Mouse (Mus musculus) kidney, adult 2 months (tissue): Measurements from ENCODE around the gene Gm20390. TPM values are rescaled to one million over a fixed set of nuclear protein-coding genes. Genes with fewer than 3 reads are reported as not detected.

Source experiments
- DNase-seq: peaks from one replicate; pipeline ENCODE4 v3.0.0; 2021
- H3K27ac ChIP-seq: fragments of 200-500 bp; 2 replicates; pipeline ENCODE4 v1.5.1; 2012; ENCODE audit warnings: low read depth, low read length, control low read depth, inconsistent platforms; ENCODE audit not compliant: insufficient read depth
- H3K27me3 ChIP-seq: fragments of 200-500 bp; replicated peaks from 2 replicates; pipeline ENCODE4 v1.6.1; 2012; ENCODE audit warnings: mild to moderate bottlenecking, moderate library complexity, low read length, inconsistent platforms; ENCODE audit not compliant: control insufficient read depth, insufficient read depth
- H3K36me3 ChIP-seq: fragments of 200-500 bp; 2 replicates; pipeline ENCODE4 v1.6.1; 2012; ENCODE audit warnings: mild to moderate bottlenecking, moderate library complexity, low read length, inconsistent platforms; ENCODE audit not compliant: control insufficient read depth, insufficient read depth
- H3K4me1 ChIP-seq: fragments of 200-500 bp; 2 replicates; pipeline ENCODE4 v1.6.1; 2011; ENCODE audit warnings: low read length; ENCODE audit not compliant: control insufficient read depth, insufficient read depth
- H3K4me3 ChIP-seq: fragments of 200-500 bp; 2 replicates; pipeline ENCODE4 v1.5.1; 2011; ENCODE audit warnings: mild to moderate bottlenecking, low read depth, low read length, control low read depth; ENCODE audit not compliant: insufficient read depth
- CTCF ChIP-seq: fragments of 200-500 bp; conservative IDR thresholded peaks from 2 replicates; pipeline ENCODE4 v1.5.1; 2011; ENCODE audit warnings: low read depth, mild to moderate bottlenecking, control low read depth, low read length, moderate library complexity, mixed read lengths; ENCODE audit not compliant: insufficient read depth, insufficient read length
- POLR2A ChIP-seq: fragments of 200-500 bp; IDR thresholded peaks from one replicate; pipeline ENCODE4 v1.6.1; 2011; ENCODE audit warnings: low read depth, low read length, control low read depth
- WGBS: fragments of 180-500 bp; shearing (Covaris S2); methylation state at CpG from one replicate; pipeline ENCODE4 v1.1.7; 2018; 5-methylcytosine and 5-hydroxymethylcytosine counted together
- polyA plus RNA-seq: library from polyadenylated mRNA; depleted of rRNA; stranded (reverse); fragments of >200 nt; gene quantifications from 2 replicates; pipeline ENCODE4 v1.2.3, GENCODE M21; 2012; rRNA removed

The Gm20390 gene
- polyA plus RNA-seq, 1 experiment: 88.3 TPM

DNA sequence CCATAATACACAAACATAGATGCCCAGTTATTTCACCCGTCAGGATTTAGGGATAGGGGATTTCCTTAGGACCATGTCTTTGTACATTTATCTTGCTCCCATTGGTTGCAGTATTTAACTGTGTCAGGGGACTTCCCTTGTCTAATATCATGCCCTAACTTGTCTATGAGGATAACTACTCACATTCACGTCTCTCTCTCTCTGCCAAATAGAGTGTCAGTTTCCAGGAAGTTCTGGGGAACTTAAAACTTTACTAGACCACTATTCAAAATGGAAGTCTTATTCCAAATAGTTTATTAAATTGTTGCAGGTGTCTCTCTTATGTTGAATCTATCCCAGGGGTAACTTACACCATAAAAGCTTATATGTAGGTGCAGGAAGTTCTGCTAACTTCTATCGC, 56.5 kb downstream of the Gm20390 start:
- DNase-seq: no peak
- WGBS: 90% methylated on average over 3 of the region's 3 CpGs
- Histone ChIP-seq H3K27me3 (no peaks in the 10 kb centered on the region), H3K4me3 (no peak overlapping the region), H3K27ac (no peak overlapping the region), H3K36me3 (peaks cover 8% of the 10 kb centered on the region), H3K4me1 (no peaks in the 10 kb centered on the region)
- TF ChIP-seq CTCF (no peak), POLR2A (no peak)

DNA sequence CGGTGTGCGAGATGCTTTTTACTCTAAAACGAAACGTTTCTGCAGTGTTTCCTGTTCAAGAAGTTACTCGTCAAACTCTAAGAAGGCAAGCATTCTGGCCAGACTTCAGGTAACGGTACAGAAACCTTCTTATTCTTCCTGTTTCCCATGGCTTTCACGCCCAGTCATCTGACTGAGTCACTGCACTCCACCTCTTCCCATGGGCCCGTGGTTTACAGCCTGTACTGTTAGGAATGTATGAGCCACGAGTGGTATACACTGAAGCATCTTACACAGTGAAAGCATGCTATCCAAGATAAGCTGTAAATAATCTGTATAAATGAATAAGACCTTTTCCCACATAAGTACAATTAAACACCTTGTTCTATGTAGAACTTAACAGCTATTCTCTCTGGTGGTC, 59.3 kb downstream of the Gm20390 start:
- DNase-seq: no peak
- 83% methylated on average over 9 of the region's 9 CpGs for WGBS
- TF ChIP-seq POLR2A (no peak), CTCF (no peak)
- Histone ChIP-seq H3K27ac (no peak overlapping the region), H3K4me3 (no peak overlapping the region), H3K27me3 (no peaks in the 10 kb centered on the region), H3K36me3 (peaks cover 7% of the 10 kb centered on the region), H3K4me1 (peaks cover 2% of the 10 kb centered on the region; the same call in 1 of the 2 replicates)

DNA sequence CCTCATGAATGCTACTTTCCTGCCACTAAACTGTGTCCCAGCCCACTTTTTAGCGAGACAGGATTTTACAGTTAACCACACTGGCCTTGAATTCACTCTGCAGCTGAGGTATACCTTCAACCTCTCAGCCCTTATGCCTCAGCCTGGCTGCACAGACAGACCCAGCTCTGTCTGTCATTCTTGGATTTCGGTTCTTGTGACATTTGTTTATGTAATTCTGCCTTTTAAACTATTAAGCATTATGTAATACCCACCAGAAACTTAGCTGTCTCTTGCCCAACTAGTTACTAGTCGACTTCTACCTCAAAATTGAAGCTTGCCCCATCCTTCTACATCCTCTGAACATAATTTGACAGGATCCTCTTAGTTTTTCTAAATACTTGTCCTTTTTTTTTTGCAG, 60.3 kb downstream of the Gm20390 start:
- WGBS: 54% methylated on average over 3 of the region's 3 CpGs
- Histone ChIP-seq H3K4me3 (no peak overlapping the region), H3K27ac (no peak overlapping the region), H3K27me3 (no peaks in the 10 kb centered on the region), H3K36me3 (peaks cover 7% of the 10 kb centered on the region), H3K4me1 (peaks cover 2% of the 10 kb centered on the region; the same call in 1 of the 2 replicates)
- no peak for DNase-seq
- TF ChIP-seq POLR2A (no peak), CTCF (no peak)

DNA sequence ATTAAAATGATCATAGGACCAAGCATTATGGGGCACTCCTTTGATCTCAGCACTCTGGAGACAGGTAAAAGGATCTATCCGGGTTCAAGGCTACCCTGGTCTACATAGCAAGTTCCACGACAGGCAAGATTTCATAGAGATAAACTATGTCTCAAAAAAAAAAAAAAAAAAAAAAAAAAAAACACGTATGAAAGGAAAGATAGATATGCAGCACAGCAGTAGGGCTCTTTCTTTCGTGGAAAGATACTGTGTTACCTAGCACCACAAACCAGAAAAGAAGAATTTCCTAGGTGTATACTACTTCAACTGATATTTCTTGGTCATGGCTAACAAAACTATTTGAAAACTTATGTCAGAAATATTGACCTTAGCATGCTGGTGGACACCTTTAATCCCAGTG, 61.3 kb downstream of the Gm20390 start:
- 96% methylated on average over 4 of the region's 4 CpGs for WGBS
- H3K4me1 ChIP-seq: peaks cover 2% of the 10 kb centered on the region; the same call in 1 of the 2 replicates
- TF ChIP-seq CTCF (no peak), POLR2A (no peak)
- H3K36me3 ChIP-seq: peaks cover 7% of the 10 kb centered on the region
- no peak for DNase-seq
- H3K4me3 ChIP-seq: no peak overlapping the region
- no peaks in the 10 kb centered on the region for H3K27me3 ChIP-seq
- H3K27ac ChIP-seq: no peak overlapping the region

Other genes with a start within 250 kb of the Gm20390 start
- gene Utp18, start 82.5 kb downstream of the Gm20390 start, polyA plus RNA-seq: 3.4 and 3.9 TPM in 2 replicates
- gene Mbtd1, start 82.4 kb downstream of the Gm20390 start, polyA plus RNA-seq: 4.6 and 5.1 TPM in 2 replicates
- gene Nme2, start 12.0 kb downstream of the Gm20390 start, polyA plus RNA-seq: 380 and 386 TPM in 2 replicates
- gene Nme1, start 228 bp upstream of the Gm20390 start, polyA plus RNA-seq: 158 and 178 TPM in 2 replicates
- gene Spag9, start 27.8 kb upstream of the Gm20390 start, polyA plus RNA-seq: 19.1 and 24.6 TPM in 2 replicates
- 45.0 and 54.8 TPM in 2 replicates for gene Tob1, start 243.2 kb upstream of the Gm20390 start, polyA plus RNA-seq